Mouse (Mus musculus): Measurements from ENCODE around the gene Thop1. TPM values are rescaled to one million over a fixed set of nuclear protein-coding genes. Genes with fewer than 3 reads are reported as not detected.
"Not testable (repeated sequence)": the region's sequence is repeated elsewhere in the genome, so short reads cannot be mapped to it uniquely, and the experiment has no call there.

Thop1 gene
- total RNA-seq (2021): 10 to 100 TPM; 18.5 to 22.9 TPM
- long read RNA-seq, experiment 1, transcript Thop1-201 (13 exons, 2,832 nt): major isoform, 21 of 27 reads
- long read RNA-seq, experiment 1, partial matches to known transcripts: 4 of 27 reads
- long read RNA-seq, experiment 1, other reads (novel, unspliced or antisense): 2 of 27 reads
- long read RNA-seq, experiment 2, transcript Thop1-201 (13 exons, 2,832 nt): major isoform, 27 of 36 reads
- long read RNA-seq, experiment 2, partial matches to known transcripts: 4 of 36 reads
- long read RNA-seq, experiment 2, other reads (novel, unspliced or antisense): 5 of 36 reads

DNA sequence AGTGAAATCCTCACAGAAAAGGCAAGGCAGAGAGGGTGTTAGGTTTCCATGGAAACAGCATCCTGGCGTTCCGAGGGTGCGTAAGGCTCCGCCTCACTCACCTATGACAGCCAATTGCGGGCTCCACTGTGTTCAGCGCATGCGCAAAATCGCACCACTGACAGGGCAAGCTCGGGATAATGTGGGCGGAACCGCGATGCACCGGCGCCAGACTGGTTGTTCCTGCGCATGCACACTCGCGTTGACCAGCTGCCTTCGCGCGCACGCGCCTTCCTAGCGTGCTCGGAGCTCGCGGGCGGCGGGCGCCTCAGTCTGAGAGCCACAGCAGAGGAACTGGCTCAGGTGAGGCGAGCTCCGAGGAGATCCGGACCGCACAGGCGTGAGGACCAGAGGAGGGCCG lies at the start of gene Thop1:
Gene Thop1, plus strand, starts transcription at position 200 of the 400 bp plus-strand sequence.
- DNase-seq: peak; percentile 96

DNA sequence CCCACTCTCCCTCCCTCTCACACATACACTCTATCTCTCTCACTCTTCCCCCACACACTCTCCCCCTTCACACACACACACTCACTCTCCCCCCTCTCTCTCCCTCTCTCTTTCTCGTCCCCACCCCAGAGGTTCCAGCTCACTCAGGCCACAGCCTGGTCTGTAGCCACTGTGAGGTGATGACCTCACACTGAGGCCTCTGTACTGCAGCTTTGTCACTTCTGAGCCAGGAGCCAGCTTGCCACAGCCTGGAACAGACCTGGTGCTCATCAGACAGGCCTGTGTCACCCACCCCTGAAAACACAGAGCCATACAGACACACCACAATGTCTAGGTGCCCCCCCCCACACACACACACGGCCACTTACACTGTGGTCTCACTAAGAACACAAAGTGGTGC lies 49.6 kb upstream of the Thop1 start:
- no peak for DNase-seq

DNA sequence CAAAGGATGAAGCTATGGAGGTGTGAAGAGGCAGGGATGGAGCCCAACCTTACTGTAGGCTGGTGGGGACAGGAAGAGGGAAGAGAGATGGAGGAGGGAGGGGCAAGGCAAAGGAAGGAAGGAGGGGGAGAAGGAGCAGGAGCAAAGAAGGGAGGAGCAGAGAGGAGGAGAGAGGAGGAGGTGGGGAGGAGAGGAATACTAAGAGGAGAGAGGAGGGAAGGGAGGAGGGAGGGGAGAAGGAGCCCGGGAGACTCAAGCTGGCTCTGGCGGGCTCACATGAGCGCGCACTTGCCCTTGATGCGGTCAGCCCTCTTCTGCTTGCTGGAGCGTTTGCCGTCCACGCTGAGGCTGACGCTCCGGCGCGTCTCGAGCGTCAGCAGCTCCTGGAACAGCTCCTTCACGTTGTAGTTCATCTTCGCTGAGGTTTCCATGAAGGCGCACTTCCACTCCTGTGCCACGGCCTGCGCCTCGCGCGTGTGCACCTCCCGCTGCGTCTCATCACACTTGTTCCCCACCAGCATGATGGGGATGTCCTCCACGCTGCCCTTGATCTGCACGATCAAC lies 48.2 kb upstream of the Thop1 start:
- DNase-seq: no peak

DNA sequence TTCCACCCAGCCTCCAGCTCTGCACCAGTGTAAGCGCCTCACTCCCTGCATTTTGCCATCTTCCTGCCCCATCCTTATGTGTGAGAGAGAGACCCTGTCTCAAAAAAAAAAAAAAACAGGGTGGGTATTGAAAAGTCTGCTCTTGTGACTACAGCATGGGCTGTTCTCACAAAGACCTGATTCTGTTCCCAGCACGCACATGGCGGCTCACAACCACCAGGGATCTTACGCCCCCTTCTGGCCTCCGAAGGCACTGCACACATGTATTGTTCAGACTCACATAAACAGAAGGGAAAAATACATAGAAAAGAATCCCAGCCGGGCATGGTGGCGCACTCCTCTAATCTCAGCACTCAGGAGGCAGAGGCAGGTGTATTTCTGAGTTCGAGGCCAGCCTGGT lies 47.1 kb upstream of the Thop1 start:
- DNase-seq: no peak

DNA sequence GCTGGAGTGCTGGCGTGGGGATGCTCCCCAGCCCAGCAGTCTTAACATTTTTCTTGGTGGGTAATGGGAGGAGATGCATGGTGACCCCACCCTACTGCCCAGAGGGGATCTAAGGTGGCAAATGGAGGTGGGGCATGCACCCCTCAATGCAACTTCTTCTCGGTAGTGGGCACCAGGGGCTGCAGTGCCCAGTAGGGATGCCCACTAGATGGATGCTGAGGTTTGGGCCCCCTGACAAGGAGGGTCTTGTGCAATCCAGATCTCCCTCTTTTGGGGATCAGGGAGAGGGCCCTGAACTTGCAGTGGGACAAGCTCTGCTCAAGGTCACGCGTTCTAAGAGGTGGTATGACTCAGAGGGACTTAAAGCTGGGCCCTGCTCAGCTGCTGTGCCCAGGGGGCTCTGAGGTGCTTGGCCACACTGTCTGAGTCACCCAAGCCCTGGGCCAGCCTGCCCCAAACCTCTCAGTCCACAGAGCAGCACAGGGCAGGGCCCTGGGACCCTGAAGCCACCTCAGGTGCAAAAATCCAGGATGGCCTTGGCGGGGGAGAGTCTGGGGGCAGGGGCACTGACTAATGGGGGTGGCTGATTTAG lies 45.4 kb upstream of the Thop1 start:
- no peak for DNase-seq

DNA sequence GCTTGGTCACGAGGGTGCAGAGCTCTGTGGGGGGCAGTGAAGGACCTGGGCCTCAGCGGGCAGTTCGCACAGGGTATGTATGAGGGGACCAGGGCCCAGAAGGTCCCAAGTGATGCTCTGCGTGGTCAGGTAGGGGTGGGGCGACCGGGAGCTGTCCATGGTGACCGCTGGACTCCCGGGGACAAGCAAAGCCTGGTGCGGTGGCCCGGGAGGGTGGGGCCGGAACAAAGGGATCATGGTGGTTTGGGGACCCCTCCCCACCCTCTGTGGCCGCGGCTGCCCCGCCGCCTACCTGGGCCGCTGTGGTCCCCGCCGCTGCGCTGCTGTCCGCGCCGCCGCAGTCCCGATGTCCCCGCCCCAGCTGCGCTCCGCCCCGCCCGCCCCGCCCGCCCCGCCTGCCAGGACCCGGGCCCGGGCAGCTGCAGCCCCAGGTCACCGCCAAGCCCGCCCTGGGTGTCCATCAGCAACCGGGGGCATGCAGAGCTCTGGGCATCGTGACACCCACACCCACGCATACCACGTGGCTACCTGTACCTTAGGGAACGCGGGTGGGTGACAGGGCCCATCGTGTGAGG lies 44.7 kb upstream of the Thop1 start:
- DNase-seq: no peak

DNA sequence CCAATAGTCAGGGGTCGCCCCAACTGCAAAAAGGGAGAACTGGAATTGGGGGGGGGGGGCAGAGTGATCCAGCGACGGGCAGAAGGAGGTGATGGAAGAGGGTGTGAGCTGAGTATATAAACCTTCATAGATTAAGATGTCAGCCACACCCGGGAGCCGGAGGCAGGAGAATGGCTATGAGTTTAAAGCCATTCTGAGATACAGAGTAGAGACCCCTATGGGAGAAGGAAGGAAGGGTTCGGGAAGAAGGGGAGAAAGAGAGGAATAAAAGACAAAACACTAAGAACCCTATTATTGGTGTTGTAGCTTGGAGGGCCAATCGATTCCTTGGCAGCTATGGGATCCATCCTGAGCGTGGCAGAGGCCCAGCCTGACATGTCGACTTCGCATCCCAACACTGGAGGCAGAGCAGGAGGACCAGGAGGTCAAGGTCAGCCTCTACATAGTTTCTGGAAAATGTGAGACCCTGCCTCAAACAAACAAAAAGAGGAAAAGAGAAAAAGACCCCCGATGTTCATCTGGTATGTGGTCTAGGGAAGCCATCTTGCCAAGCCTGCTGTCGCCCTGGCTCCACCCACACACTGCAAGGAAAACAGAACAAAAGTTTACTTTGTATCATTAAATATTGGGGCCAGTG lies 44.1 kb upstream of the Thop1 start, which contains the start of gene Diras1:
Gene Diras1, minus strand, starts transcription at position 24 of the 637 bp plus-strand sequence.
- DNase-seq: no peak

DNA sequence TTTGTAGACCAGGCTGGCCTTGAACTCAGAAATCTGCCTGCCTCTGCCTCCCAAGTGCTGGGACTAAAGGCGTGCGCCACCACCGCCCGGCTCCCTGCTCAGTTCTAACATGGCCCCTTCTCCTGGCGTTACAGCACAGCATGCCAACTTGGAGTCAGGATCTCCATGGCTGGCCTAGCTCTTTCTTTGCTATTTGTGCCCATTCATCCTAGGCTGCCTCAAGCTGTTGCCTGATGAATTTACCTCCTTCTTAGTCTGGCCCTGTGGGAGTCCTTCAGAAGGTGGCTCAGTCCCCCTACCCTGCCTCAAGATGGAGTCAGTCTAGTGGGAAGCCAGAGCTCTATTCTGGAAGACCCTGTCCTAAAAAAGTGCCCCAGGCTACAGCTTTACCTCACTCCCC lies 43.0 kb upstream of the Thop1 start:
- DNase-seq: no peak

DNA sequence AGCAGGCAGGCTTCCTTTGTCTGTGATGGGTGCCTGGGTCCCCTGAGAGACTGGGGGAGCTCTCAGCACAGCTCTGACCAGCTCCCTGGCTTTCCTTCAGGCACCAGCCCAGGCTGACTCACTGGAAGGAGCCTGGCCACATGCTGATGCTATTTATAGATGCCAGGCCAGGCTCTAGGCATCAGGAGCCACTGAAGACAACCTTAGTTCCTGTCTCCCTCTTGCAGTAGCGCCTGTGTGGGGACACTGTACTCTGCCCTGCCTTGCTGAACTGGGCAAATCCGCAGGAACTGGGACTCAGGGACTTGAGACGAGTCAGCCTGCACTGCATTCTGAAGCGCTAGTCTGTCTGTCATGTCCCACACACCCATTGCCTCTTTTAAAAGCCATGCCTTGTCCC lies 42.5 kb upstream of the Thop1 start:
- DNase-seq: peak; percentile 58

DNA sequence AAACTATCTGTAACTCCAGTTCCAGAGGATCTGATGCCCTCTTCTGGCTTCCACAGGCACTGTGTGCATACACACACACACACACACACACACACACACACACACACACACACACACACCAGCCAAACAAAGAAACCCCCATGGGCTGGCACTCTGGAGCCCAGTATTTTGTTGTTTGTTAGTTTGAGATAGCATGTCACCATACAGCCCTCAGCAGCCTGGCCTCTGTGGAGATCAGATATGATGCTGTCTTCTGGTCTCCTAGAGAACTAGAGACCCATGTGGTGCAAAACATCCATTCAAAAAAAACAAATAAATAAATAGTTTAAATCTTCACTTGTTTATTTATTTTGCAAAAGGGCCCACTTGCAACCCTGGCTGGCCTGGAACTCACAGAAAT lies 41.6 kb upstream of the Thop1 start:
- DNase-seq: no peak

DNA sequence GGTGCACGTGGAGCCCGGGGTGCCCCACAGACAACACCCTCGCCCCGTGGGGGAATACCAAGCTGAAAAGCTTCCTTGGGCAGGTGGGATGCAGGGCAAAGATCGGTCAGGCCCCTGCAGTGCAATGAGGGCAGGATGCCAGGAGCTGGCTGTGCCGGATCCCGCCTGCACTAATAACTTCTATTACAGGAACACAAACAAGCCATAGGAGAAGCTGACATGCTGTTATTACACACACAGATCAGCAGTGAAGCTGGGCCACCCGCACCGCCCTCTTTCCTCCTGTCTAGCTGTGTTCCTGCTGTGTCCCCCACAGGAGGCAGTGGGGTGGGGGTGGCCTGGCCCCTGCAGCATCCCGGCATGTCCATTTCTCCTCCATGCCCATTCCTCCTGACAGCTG lies 40.8 kb upstream of the Thop1 start:
- DNase-seq: no peak

DNA sequence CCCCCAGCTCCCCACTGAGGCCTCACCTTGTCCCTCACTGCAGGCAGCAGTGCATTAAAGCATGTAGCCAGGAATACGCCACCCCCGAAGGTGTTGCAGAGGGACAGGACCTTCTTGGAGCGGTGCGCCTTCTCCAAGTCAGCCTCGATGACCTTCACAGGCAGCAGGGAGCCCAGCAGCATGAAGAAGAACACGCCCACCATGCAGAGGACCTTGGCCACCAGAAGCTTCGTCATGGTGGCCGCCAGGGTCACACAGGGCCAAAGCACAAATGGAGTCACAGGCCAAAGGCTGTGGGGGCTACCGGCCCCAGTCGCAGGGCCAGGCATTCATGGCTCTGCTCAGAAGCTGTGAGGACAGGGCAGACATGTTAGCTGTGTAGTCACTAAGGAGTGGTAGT lies 36.2 kb upstream of the Thop1 start:
- no peak for DNase-seq

DNA sequence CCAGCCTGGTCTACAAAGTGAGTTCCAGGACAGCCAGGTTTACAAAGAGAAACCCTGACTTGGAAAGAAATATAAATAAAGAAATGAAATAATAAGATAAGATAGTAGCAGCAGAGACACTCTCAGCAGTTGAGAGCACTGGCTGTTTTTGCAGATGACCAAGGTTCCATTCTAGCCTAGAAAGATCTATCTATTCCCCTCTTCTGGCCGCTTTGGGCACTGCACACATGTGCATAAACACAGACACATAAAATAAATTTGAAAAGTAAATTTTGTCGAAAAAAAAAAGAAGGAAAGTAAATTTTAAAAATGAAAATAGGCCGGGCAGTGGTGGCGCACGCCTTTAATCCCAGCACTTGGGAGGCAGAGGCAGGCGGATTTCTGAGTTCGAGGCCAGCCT lies 33.6 kb upstream of the Thop1 start:
- no peak for DNase-seq

DNA sequence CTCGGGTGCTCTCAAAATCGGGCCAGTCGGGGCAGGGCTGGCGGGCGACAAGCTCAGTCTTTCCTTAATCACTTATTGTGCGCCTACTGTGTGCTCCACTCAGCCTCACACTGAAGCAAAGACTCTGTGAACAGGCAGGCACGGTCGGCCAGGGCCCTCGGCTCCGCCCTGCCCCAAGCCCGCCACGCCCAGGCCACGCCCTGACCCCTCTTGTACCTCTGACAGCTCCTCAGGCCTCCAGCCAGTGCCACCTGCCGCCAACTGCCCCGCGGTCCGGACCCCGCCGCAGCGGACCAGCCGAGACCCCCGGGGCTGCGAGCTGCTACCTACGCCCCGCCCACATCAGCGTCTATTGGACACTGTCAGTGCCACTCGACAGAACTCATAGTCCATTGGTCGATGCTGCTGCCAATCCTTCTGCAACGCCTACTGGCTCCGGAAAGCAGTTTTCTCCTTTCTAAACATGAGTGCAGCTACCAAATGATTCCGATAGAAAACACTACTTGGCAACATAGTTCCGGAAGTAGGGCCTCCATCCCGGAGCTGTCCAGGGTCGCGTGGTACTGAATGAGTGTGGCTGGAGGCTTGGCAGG lies 32.8 kb upstream of the Thop1 start, which contains the start of gene Slc39a3:
Gene Slc39a3, minus strand, starts transcription at position 439 of the 593 bp plus-strand sequence.
- DNase-seq: peak; percentile 97

DNA sequence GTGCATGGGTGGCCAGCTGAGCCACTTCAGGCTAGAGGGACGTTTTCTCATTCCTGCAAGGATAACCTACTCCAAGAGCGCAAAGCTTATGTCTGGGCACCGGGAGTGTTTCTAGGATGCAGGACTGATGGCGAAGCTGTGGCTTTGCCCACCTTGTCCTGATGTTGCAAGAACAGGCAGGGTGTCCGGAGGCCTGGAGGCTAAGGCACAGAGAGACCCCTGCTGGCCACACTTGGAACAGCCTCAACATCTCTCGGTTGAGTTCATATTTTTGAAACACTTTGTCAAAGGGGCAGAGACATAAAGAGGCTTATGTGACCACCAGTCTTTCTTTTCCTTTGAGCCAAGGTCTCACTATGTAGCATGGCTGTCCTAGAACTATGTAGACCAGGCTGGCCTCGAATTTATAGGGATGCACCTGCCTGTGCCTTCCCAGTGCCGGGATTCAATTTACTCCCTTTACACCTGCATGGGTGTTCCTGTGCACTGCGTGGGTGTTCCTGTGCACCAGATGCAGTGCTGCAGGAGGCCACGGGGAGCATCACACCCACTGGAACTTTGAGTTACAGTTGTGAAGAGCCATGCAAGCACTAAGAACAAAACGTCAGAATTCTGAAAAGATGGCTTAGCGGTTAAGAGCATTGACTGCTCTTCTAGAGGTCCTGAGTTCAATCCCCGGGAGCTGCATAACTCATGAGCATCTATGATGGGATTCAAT lies 28.2 kb upstream of the Thop1 start:
- no peak for DNase-seq

DNA sequence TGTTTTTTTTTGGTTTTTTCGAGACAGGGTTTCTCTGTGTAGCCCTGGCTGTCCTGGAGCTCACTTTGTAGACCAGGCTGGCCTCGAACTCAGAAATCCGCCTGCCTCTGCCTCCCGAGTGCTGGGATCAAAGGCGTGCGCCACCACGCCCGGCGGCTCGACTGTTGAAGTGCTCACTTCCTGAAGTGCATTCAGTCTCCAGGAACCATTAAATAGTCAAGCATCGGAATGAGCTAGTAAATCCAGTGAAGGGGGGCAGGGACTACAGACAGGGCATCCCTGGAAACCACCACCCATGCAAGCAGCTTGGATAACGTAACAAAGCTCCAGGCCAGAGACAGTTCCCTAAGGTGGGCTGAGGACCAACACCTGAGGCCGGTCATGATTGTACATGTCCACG lies 24.6 kb upstream of the Thop1 start:
- DNase-seq: not testable (repeated sequence)

DNA sequence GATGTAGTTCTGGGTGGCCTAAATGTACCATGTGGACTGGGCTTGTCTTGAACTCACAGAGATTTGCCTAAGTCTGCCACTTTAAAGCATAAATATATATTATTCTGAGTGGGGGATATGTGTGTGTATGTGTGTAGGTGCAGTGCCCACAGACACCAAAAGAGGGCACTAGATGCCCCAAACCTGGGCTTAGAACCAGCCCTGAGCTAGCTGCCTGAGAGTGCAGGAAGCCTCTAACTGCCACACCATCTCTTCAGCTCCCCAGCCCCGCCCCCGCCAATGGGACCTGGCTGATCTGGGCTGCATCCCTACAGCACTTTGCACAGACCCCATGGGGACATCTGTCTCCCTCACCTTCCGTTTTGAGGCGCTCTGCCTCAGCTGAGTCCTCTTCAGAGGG lies 19.2 kb upstream of the Thop1 start:
- DNase-seq: no peak

DNA sequence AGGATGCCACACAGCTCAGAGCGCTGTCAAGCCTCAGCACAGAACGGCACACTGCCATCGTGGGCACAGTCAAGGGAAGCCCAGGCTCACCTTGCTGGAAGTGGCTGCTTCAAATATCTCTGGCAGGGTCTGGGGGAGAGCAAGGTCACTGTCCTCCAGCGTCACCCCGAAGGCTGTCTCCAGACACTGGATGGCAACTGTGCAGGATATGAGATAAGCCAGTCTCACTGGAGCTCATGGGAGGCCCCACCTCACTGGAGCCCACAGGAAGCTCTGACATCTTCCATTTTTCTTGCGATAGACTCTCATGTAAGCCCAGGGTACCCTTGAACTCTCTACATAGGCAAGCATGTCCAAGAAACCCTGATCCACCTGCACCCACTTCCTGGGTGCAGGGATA lies 18.7 kb upstream of the Thop1 start:
- DNase-seq: no peak

DNA sequence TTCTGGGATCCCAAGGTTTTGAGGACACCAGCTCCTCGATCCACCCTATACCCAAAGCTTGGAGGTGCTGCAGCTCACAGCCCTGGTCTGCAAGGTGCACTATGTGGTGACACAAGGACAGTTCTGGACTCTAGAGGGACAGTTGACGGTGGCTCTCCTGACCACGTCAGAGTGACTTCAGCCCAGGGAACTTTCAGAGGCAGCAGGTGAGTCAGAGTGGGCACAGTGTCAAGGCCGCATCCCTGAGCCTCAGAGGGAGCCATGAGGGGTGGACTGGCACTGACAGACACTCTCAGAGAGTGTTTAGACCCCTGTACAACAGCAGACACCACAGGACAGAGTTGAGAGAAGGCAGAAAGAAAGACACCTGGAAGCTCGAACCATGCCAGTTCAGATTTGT lies 17.3 kb upstream of the Thop1 start:
- no peak for DNase-seq

DNA sequence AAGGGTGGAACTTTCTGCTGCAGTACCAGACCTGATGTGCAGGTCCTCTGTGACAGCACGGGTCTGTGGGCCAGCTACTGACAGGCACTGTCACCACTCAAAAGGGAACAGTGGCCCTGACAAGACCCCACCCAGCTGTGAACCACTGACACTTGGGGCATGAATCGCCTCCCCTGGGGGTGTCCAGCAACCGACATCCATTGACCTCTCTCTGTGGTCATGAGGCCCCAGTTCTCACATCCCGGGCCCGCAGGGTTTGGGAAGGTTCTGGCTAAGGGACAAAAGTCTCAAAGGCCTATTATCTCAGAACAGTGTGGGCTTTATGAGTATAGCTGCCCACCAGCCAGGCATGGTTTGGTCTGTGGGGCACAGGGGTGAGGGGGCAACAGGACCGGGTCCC lies 14.7 kb upstream of the Thop1 start:
- DNase-seq: no peak

DNA sequence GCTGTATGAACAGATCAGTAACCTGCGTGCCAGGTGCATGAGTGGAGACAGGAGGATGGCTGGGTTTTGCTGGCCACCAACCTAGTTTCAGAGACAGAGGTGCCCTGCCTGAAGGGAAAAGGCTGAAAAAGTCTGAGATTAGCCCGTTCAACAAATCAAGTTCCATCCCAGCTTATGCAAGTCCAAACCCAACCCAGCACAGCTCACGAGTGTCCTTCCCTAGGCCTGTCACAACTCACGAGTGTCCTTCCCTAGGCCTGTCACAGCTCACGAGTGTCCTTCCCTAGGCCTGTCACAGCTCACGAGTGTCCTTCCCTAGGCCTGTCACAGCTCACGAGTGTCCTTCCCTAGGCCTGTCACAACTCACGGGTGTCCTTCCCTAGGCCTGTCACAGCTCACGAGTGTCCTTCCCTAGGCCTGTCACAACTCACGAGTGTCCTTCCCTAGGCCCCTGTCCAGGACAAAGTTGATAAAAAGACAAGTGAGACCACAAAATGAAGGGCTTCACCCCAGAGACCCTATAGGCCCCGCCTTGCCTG lies 14.0 kb upstream of the Thop1 start:
- not testable (repeated sequence) for DNase-seq
